Mouse (Mus musculus) brain, embryonic 14.5 days (tissue): ENCODE measurements around the gene Lin7c.

Experiments
- CTCF ChIP-seq: fragments of 200-500 bp; IDR thresholded peaks from 2 replicates; pipeline ENCODE4 v1.5.1; 2012; ENCODE audit warnings: inconsistent platforms, mild to moderate bottlenecking, moderate library complexity, borderline replicate concordance; ENCODE audit not compliant: insufficient read depth, insufficient read length; ENCODE audit errors: extremely low read depth
- POLR2A ChIP-seq: fragments of 200-500 bp; IDR thresholded peaks from 2 replicates; pipeline ENCODE4 v1.6.1; 2012; ENCODE audit warnings: mild to moderate bottlenecking, inconsistent platforms, borderline replicate concordance; ENCODE audit not compliant: poor library complexity, insufficient read depth, insufficient read length, severe bottlenecking; ENCODE audit errors: extremely low read depth

DNA sequence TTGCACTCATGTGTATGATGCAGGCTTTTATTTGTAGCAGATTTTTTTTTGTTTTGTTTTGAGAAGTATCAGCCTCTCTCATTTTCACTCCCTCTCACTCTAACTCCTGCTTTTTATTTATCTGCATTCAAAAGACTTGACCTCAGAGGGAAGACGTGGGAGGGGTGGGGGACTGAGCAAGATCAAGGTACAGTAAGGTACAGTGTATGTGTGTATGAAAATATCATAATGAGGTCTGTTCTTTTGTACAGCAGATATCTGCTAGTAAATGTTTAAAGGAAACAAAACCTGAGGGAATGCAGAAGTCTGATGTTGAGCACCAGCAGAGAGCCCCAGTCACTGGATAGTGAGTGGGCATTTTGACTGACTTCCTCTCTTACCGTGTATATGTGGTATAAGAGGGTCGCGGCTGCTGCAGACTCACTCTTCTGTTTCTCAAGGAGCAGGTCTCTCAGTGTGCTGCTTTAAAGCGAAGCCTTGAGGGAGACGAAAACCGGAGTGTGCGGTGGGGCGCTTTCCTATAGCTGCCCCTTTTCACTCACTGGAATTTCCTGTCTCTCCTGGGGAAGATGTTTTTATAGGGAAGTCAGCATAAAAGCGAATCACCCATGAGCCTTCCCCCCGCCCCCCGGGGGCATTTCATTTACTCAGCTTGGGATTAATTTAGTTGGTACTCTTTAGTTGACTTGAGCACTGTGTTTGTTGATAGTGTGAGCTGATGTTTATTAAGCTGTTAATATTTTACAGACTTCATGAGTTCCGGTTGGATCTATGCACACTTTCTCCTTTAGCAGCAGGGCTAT, 41.5 kb downstream of the Lin7c start:
- TF ChIP-seq CTCF (no peak), POLR2A (no peak)
